Mouse (Mus musculus): Measurements from ENCODE around the gene Acp1. TPM values are rescaled to one million over a fixed set of nuclear protein-coding genes. Genes with fewer than 3 reads are reported as not detected.

Gene Acp1
- polyA plus RNA-seq, 1 experiment from 2014 or later = 88.8 TPM

GRCm38 (mm10) chr12:30883592-30883985 lies 27.8 kb downstream of the Acp1 start:
- peak overlapping the region; percentile 39 for H3K4me3 ChIP-seq (ENCODE audit: low read depth, low read length)
- H3K9ac ChIP-seq (replicated peaks; ENCODE audit: low read depth) = no peak overlapping the region
- TF ChIP-seq EP300 (IDR thresholded peaks at IDR 0.05) = no peak
- TF ChIP-seq CTCF (IDR thresholded peaks at IDR 0.05) = no peak
- peaks cover 30% of the 10 kb centered on the region for H3K27me3 ChIP-seq (replicated peaks; ENCODE audit: insufficient read depth, low read length)
- H3K27ac ChIP-seq (ENCODE audit: low read length) = no peak overlapping the region
- ATAC-seq = no peak
- H3K9me3 ChIP-seq (ENCODE audit: low read length) = no peaks in the 10 kb centered on the region
- WGBS = 25% methylated on average over 4 of the region's 4 CpGs
- no peaks in the 10 kb centered on the region for H3K36me3 ChIP-seq (ENCODE audit: insufficient read depth, low read length)
- H3K4me1 ChIP-seq (ENCODE audit: insufficient read depth, low read depth, low read length) = peaks cover 6% of the 10 kb centered on the region; the same call in 1 of the 2 replicates
- H3K4me2 ChIP-seq (replicated peaks; ENCODE audit: low read depth, low read length) = peak overlapping the region; percentile 76
- no peak for DNase-seq (ENCODE audit: low spot score)

- DNase-seq (ENCODE audit: low spot score) = no peak
- WGBS = 73% methylated on average over 6 of the region's 6 CpGs
- ATAC-seq = no peak
- no peaks in the 10 kb centered on the region for H3K9me3 ChIP-seq (ENCODE audit: low read length)
- H3K27ac ChIP-seq (ENCODE audit: low read length) = no peak overlapping the region
- peaks cover 15% of the 10 kb centered on the region for H3K27me3 ChIP-seq (replicated peaks; ENCODE audit: insufficient read depth, low read length)
- TF ChIP-seq EP300 (IDR thresholded peaks at IDR 0.05) = no peak
- no peak for TF ChIP-seq CTCF (IDR thresholded peaks at IDR 0.05)
- H3K4me2 ChIP-seq (replicated peaks; ENCODE audit: low read depth, low read length) = no peak overlapping the region
- peaks cover 2% of the 10 kb centered on the region; the same call in 1 of the 2 replicates for H3K4me1 ChIP-seq (ENCODE audit: insufficient read depth, low read depth, low read length)
- H3K4me3 ChIP-seq (ENCODE audit: low read depth, low read length) = no peak overlapping the region
- no peak overlapping the region for H3K9ac ChIP-seq (replicated peaks; ENCODE audit: low read depth)
- H3K36me3 ChIP-seq (ENCODE audit: insufficient read depth, low read length) = no peaks in the 10 kb centered on the region
Observed at GRCm38 (mm10) chr12:30879447-30879846, 31.9 kb downstream of the Acp1 start.

- no peak for DNase-seq (ENCODE audit: low spot score)
- Histone ChIP-seq H3K4me2 (replicated peaks; ENCODE audit: low read depth, low read length) (no peak overlapping the region), H3K27me3 (replicated peaks; ENCODE audit: insufficient read depth, low read length) (no peaks in the 10 kb centered on the region), H3K36me3 (ENCODE audit: insufficient read depth, low read length) (no peaks in the 10 kb centered on the region), H3K9me3 (ENCODE audit: low read length) (no peaks in the 10 kb centered on the region), H3K4me3 (ENCODE audit: low read depth, low read length) (no peak overlapping the region), H3K27ac (ENCODE audit: low read length) (no peak overlapping the region), H3K9ac (replicated peaks; ENCODE audit: low read depth) (no peak overlapping the region), H3K4me1 (ENCODE audit: insufficient read depth, low read depth, low read length) (no peaks in the 10 kb centered on the region)
- 67% methylated on average over 4 of the region's 4 CpGs for WGBS
- TF ChIP-seq EP300 (IDR thresholded peaks at IDR 0.05) (no peak), CTCF (IDR thresholded peaks at IDR 0.05) (no peak)
- ATAC-seq = no peak
Observed at GRCm38 (mm10) chr12:30865781-30866180, 45.6 kb downstream of the Acp1 start.

GRCm38 (mm10) chr12:30864347-30864746 lies 47.0 kb downstream of the Acp1 start:
- H3K27ac ChIP-seq (ENCODE audit: low read length) = no peak overlapping the region
- peak; percentile 24 for DNase-seq (ENCODE audit: low spot score)
- no peak; the same call in 1 of the 2 replicates for ATAC-seq
- H3K36me3 ChIP-seq (ENCODE audit: insufficient read depth, low read length) = no peaks in the 10 kb centered on the region
- no peak for TF ChIP-seq CTCF (IDR thresholded peaks at IDR 0.05)
- no peak for TF ChIP-seq EP300 (IDR thresholded peaks at IDR 0.05)
- no peaks in the 10 kb centered on the region for H3K4me1 ChIP-seq (ENCODE audit: insufficient read depth, low read depth, low read length)
- 38% methylated on average over 2 of the region's 2 CpGs for WGBS
- no peaks in the 10 kb centered on the region for H3K9me3 ChIP-seq (ENCODE audit: low read length)
- H3K4me2 ChIP-seq (replicated peaks; ENCODE audit: low read depth, low read length) = no peak overlapping the region
- H3K9ac ChIP-seq (replicated peaks; ENCODE audit: low read depth) = no peak overlapping the region
- no peaks in the 10 kb centered on the region for H3K27me3 ChIP-seq (replicated peaks; ENCODE audit: insufficient read depth, low read length)
- no peak overlapping the region for H3K4me3 ChIP-seq (ENCODE audit: low read depth, low read length)

GRCm38 (mm10) chr12:30856172-30856571 lies 55.2 kb downstream of the Acp1 start:
- Histone ChIP-seq H3K27ac (ENCODE audit: low read length) (no peak overlapping the region), H3K4me1 (ENCODE audit: insufficient read depth, low read depth, low read length) (no peaks in the 10 kb centered on the region), H3K9me3 (ENCODE audit: low read length) (no peaks in the 10 kb centered on the region), H3K4me3 (ENCODE audit: low read depth, low read length) (no peak overlapping the region), H3K27me3 (replicated peaks; ENCODE audit: insufficient read depth, low read length) (no peaks in the 10 kb centered on the region), H3K9ac (replicated peaks; ENCODE audit: low read depth) (no peak overlapping the region), H3K36me3 (ENCODE audit: insufficient read depth, low read length) (no peaks in the 10 kb centered on the region), H3K4me2 (replicated peaks; ENCODE audit: low read depth, low read length) (no peak overlapping the region)
- no peak for ATAC-seq
- WGBS = 76% methylated on average over 5 of the region's 5 CpGs
- no peak for DNase-seq (ENCODE audit: low spot score)
- TF ChIP-seq CTCF (IDR thresholded peaks at IDR 0.05) (no peak), EP300 (IDR thresholded peaks at IDR 0.05) (no peak)

GRCm38 (mm10) chr12:30855442-30856159 lies 55.8 kb downstream of the Acp1 start:
- no peaks in the 10 kb centered on the region for H3K27me3 ChIP-seq (replicated peaks; ENCODE audit: insufficient read depth, low read length)
- DNase-seq (ENCODE audit: low spot score) (no peak), ATAC-seq (no peak)
- no peaks in the 10 kb centered on the region for H3K4me1 ChIP-seq (ENCODE audit: insufficient read depth, low read depth, low read length)
- H3K27ac ChIP-seq (ENCODE audit: low read length) = no peak overlapping the region
- no peaks in the 10 kb centered on the region for H3K36me3 ChIP-seq (ENCODE audit: insufficient read depth, low read length)
- H3K4me2 ChIP-seq (replicated peaks; ENCODE audit: low read depth, low read length) = no peak overlapping the region
- no peaks in the 10 kb centered on the region for H3K9me3 ChIP-seq (ENCODE audit: low read length)
- no peak for TF ChIP-seq CTCF (IDR thresholded peaks at IDR 0.05)
- no peak overlapping the region for H3K4me3 ChIP-seq (ENCODE audit: low read depth, low read length)
- WGBS = 52% methylated on average over 6 of the region's 6 CpGs
- no peak overlapping the region for H3K9ac ChIP-seq (replicated peaks; ENCODE audit: low read depth)

All from lung, postnatal 0 days (tissue).